Mouse (Mus musculus): Measurements from ENCODE around the gene Eml6. TPM values are rescaled to one million over a fixed set of nuclear protein-coding genes. Genes with fewer than 3 reads are reported as not detected.
"Not testable (repeated sequence)": the region's sequence is repeated elsewhere in the genome, so short reads cannot be mapped to it uniquely, and the experiment has no call there.

Gene Eml6
- total RNA-seq, 4 experiments from 2014 or later = 0.63 to 1.0 (median 0.77) TPM

GRCm38 (mm10) chr11:29861040-29861439, 164.8 kb downstream of the Eml6 start:
- DNase-seq (ENCODE audit: low spot score in 2 of 2) = no peak

- no peak for DNase-seq (ENCODE audit: low spot score in 2 of 2)
Observed at GRCm38 (mm10) chr11:29840606-29841227, 185.1 kb downstream of the Eml6 start.

DNA sequence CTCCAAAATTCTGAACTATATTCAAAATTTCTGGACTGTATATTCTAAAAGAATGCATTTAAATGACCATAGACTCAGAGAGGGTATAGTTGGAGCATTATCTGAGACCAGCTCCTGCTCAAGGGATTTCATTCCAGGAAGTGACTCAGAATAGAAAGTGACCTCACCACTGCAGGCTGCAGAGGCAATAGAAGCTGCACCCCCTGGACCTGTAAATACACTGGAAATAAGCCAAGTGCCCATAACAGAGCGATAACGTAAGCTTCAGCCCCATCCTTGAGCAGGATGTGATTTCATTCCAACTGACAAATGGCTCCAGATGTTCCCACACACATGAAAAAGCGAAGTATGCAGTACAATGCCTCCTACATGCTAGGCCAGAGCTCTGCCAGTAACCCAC, 186.1 kb downstream of the Eml6 start:
- DNase-seq (ENCODE audit: low spot score in 2 of 2) = peak in 1 of 2 experiments; percentile 3

DNA sequence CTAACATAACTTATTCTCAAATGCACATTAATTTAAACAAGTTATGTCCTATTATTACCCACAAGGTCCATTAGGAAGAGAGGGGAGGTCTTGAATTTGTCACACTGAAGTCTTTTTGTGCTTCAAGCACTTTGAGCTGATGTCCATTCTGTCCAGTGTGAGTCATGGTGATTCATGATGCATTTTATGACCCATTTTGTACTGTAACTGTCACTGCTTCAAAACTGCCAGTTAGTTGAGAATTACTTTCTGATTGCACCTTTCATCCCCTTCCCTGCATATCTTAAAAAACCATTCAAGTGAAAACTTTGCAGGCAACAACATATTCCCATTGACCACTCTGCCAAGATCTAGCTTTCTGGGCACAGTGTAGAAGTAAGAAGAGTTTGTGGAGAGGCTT, 188.8 kb downstream of the Eml6 start:
- DNase-seq (ENCODE audit: low spot score in 2 of 2) = no peak

DNA sequence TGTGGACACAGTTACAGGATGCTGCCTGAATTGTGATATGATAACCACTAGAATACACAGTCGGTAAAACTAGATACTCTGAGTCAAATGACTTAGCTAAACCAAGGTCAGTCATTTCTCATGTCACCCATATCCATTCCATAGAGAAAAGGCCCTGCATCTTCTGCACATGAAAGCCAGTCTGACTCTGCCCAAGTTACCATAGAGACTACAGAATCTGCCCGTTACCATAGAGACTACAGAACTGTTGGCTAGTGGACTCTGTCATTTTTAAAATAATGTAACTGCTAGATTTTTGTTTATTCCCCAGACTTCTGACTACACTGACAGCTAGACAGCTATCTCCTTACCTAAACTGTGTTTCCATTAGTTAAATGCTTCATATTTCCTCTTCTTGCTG, 198.1 kb downstream of the Eml6 start:
- no peak for DNase-seq (ENCODE audit: low spot score in 2 of 2)

GRCm38 (mm10) chr11:29826001-29826400, 199.8 kb downstream of the Eml6 start:
- no peak for DNase-seq (ENCODE audit: low spot score in 2 of 2)

- DNase-seq (ENCODE audit: low spot score in 2 of 2) = not testable (repeated sequence)
Observed at GRCm38 (mm10) chr11:29825271-29825718, 200.5 kb downstream of the Eml6 start, which contains the start of gene 4931440F15Rik. TSS of gene 4931440F15Rik (minus strand) at chr11:29825668.

GRCm38 (mm10) chr11:29824474-29825270, 201.2 kb downstream of the Eml6 start:
- DNase-seq (ENCODE audit: low spot score in 2 of 2) = not testable (repeated sequence)

DNA sequence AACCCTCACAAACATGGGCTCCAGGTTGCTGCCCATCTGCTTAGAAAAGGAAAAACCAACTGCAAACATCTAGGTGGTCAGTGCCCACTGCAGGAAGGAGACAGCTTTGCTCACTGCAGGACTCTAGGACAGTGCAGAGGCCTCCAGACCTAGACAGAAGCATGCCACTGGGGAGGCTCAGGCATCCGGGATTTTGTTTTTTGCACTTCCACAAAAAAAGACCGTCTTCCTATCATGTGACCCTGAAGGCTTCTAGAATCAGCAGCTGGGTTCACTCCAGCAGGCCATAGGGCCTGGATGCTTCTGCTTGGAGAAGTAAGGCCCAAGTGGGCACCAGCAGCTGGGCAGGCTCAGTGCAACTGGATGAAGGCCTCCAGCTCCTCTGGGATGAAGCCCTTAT, 202.7 kb downstream of the Eml6 start:
- DNase-seq (ENCODE audit: low spot score in 2 of 2) = no peak

DNA sequence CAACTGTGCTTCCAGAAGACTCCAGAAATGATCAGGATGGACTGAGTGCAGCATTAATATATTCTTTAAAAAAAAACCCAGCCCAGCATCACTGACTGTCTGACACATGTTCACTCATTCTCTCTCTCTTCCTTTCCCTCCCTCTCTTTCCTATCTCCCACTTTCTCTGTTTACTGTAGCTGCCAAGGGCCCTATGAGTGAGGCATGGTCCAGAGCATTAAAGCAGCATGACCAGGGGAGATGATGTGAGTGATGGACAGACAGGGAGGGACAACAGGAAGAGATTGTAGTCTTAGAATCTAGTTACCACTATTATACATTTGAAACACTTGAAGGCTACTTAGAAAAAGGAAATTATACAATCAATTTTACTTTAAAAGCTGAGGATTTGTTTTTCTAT, 210.2 kb downstream of the Eml6 start:
- no peak for DNase-seq (ENCODE audit: low spot score in 2 of 2)

DNA sequence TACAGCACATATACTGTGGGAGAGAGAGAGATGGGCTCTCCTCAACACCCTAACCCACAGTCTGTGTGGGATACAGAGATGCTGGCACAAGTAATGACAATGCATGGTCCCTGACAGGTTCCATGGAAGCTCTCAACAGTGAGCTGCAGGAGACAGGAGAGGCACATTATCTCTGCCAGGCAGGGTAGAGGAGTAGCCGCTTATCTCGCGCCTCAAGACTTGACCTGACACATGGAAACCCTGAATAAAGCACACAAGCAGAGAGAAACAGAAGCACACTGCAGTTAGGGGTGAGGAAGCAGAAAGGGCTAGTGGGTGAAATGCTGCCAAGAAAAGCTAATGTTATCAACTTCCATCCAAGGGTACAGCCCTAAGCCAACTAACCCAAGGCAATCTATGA, 210.6 kb downstream of the Eml6 start:
- no peak for DNase-seq (ENCODE audit: low spot score in 2 of 2)

DNA sequence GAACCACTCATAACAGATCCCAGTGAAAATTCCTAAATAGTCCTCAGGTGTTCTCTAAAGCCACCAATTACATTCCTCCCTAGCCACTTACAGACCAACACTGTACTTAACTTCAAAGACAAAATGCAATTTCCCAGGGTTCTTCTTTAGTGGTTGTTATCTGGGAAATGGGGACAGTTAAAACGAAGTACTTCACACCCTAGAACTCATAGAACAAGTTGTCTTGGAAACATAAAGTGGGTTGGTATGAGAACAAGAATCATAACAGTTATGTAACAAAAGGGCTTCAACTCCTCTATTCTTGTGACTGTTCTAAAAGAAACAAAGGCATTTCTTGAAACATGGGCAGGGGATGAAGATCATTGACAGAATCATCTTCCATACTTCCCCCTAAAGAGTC, 212.6 kb downstream of the Eml6 start:
- DNase-seq (ENCODE audit: low spot score in 2 of 2) = no peak

DNA sequence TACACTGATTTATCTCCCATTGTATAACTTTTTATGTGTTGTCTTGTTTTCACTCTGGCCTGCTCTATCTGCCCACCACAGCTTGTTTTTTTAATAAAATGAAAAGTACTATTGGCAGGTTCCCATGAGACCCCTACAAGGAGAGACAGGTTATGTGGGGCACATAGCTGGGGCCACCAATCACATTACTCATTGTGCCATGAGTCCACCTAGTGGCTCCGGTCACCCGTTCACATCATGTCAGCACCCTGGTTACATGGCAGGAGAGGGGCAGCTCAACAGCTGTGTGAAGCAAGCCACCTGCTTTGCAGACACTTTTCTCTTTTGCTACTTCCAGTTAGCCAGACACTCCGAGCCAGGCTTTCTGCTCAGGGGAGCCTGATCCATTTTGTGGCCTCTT, 213.4 kb downstream of the Eml6 start:
- DNase-seq (ENCODE audit: low spot score in 2 of 2) = no peak

DNA sequence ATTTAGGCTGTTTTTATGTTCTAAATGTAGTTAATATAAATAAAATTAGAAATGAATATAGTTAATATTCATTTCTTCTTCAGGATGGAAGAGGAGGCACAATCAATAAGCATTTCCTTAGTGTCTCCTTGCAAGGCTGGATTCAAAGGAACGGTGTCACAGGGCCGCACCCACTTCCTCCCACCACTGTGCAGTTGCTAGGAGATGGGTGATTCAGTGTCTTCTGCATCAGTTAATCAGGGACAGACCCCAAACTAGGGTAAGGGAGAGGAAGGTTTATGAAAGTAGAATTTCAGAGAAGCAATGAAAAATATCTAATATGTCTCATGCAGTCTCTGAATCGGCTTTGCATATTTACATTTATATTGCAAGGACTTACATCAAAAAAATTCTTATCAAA, 215.5 kb downstream of the Eml6 start:
- DNase-seq (ENCODE audit: low spot score in 2 of 2) = no peak

DNA sequence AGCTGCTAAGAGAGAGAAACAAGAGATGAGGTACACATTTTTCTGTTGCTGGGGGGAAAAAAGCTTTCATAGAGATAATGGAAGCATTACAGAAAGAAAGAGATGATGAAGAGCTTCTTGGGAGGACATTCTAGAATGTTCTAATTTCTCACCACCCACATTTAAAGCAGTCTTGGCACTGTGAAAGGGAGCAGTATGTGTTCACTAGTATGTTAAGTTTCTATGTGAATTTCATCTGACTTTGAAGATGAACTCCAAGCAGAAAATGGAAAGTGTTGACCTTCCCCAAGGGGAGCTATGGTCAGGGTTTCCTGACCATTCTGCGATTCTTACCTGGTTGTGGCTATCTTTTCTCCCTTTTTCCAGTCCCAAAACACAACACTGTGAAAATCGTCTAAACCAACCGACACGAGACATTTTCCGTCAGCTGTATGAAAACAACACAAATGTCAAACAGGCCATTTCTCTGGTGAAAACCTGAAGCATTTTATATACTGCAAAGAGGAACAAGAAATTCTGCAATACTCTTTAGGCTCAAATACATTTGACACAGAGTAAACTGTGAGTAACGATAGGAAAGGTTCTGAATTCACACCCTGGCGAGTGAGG, 216.7 kb downstream of the Eml6 start:
- DNase-seq (ENCODE audit: low spot score in 2 of 2) = no peak

GRCm38 (mm10) chr11:29808173-29808980, 217.5 kb downstream of the Eml6 start:
- DNase-seq (ENCODE audit: low spot score in 2 of 2) = peak; percentile 72 to 81

- no peak for DNase-seq (ENCODE audit: low spot score in 2 of 2)
Observed at GRCm38 (mm10) chr11:29807325-29807724, 218.5 kb downstream of the Eml6 start.

- no peak for DNase-seq (ENCODE audit: low spot score in 2 of 2)
Observed at GRCm38 (mm10) chr11:29801432-29802427, 224.1 kb downstream of the Eml6 start.

- DNase-seq (ENCODE audit: low spot score in 2 of 2) = no peak
Observed at GRCm38 (mm10) chr11:29799839-29800238, 226.0 kb downstream of the Eml6 start.

DNA sequence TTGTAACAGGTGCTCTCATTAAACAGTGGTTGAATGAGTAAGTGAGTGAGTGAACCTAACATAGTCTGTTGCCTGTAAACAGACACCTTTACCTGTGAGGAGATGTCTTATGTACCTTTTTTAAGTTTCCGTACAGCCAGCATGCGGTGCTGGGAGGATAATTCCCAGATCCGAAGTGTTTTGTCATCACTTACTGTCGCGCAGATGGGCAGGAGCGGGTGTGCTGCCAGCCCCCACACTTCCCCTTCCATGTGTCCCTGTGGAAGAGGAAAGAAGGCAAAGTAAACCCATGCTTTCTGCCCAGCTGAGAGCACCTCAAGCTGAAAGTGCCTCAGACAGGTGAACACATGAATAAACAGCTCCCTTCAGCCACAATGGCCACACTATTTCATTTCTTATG, 230.7 kb downstream of the Eml6 start:
- DNase-seq (ENCODE audit: low spot score in 2 of 2) = no peak
